Mouse (Mus musculus) heart, embryonic 16.5 days (tissue): ENCODE results near the gene Defa28. TPM values are rescaled to one million over a fixed set of nuclear protein-coding genes. Genes with fewer than 3 reads are reported as not detected.
"Not testable (repeated sequence)": the region's sequence is repeated elsewhere in the genome, so short reads cannot be mapped to it uniquely, and the experiment has no call there.

ENCODE experiments used
- ATAC-seq: fragments of 200-750 bp; cut with Nextera tagmentation; replicated peaks from 2 replicates; pipeline ENCODE4 v1.8.0; 2017; ENCODE audit warnings: moderate number of reproducible peaks; ENCODE audit not compliant: insufficient read depth, low FRiP score; ENCODE audit errors: extremely low read depth
- H3K27ac ChIP-seq: fragments of 300-500 bp; sonication (generic); 2 replicates; pipeline ENCODE4 v1.5.1; 2014; ENCODE audit warnings: mild to moderate bottlenecking, low read length, control low read depth, moderate library complexity
- H3K27me3 ChIP-seq: fragments of 300-500 bp; sonication (generic); 2 replicates; pipeline ENCODE4 v1.6.1; 2014; ENCODE audit warnings: low read length, mixed read lengths; ENCODE audit not compliant: control insufficient read depth, insufficient read depth
- H3K36me3 ChIP-seq: fragments of 300-500 bp; sonication (generic); 2 replicates; pipeline ENCODE4 v1.6.1; 2014; ENCODE audit not compliant: control insufficient read depth, insufficient read depth
- H3K4me1 ChIP-seq: fragments of 300-500 bp; sonication (generic); 2 replicates; pipeline ENCODE4 v1.6.1; 2014; ENCODE audit warnings: low read length, mixed read lengths; ENCODE audit not compliant: control insufficient read depth, insufficient read depth
- H3K4me2 ChIP-seq: fragments of 300-500 bp; sonication (generic); 2 replicates; pipeline ENCODE4 v1.6.1; 2014; ENCODE audit warnings: low read depth, mild to moderate bottlenecking, control low read depth, low read length
- H3K4me3 ChIP-seq: fragments of 300-500 bp; sonication (generic); 2 replicates; pipeline ENCODE4 v1.5.1; 2014; ENCODE audit warnings: mild to moderate bottlenecking, control low read depth, low read length
- H3K9ac ChIP-seq: fragments of 300-500 bp; sonication (generic); 2 replicates; pipeline ENCODE4 v1.6.1; 2014; ENCODE audit warnings: low read length, control low read depth
- H3K9me3 ChIP-seq: fragments of 300-500 bp; sonication (generic); replicated peaks from 2 replicates; pipeline ENCODE4 v1.6.1; 2016; ENCODE audit warnings: low read length; ENCODE audit not compliant: control insufficient read depth
- WGBS: fragments of 180-500 bp; shearing (Covaris S2); extraction: QIAGEN DNeasy Blood & Tissue Kit; methylation state at CpG from one replicate; pipeline ENCODE4 v1.1.7; 2014; 5-methylcytosine and 5-hydroxymethylcytosine counted together
- polyA plus RNA-seq: library from polyadenylated mRNA; unstranded; fragments of >200 nt; fragmentation: Nextera tagmentation; extraction: Ambion mirVana; gene quantifications from 2 replicates; pipeline ENCODE4 v1.2.1, GENCODE M21; 2015

The Defa28 gene
- polyA plus RNA-seq, result not detected in 2 replicates

DNA sequence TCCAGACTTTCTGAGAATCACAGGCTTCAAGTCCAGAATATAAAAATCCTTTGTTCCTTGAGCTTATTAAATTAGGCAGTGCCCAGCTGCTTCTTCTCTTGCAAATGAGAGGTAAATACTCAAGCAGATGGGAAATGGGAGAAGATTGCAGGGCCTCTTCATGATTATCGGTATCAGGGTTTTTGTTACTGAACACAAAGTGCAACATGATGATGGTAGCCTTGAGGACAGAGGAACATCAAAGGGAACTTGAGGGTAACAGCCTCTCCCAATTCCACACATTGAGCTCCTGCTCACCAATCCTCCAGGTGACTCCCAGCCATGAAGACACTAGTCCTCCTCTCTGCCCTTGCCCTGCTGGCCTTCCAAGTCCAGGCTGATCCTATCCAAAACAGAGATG lies at the start of gene Defa28:
Gene Defa28 (plus strand): TSS at position 301 of the 400 bp plus-strand sequence.
- H3K27ac ChIP-seq, H3K4me1 ChIP-seq, H3K27me3 ChIP-seq, H3K36me3 ChIP-seq, H3K4me2 ChIP-seq, H3K9ac ChIP-seq, H3K4me3 ChIP-seq, H3K9me3 ChIP-seq, ATAC-seq: not testable (repeated sequence)
- WGBS, result no CpG with 5 or more reads among the region's 1 CpGs

DNA sequence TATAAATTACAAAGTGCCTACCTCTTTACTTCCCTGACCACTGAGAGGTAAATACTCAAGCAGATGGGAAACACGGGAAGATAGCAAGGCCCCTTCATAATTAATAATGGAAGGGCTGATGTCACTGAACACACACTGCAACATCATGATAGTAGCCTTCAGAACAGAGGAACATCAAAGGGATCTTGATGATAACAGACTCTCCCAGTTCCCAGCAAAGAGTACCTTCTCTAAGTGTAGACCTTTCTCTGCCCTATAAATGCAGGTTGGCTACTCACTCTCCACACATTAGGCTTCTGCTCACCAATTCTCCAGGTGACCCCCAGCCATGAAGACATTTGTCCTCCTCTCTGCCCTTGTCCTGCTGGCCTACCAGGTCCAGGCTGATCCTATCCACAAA lies 17.7 kb upstream of the Defa28 start, which contains the start of gene Defa37:
Gene Defa37 (plus strand): TSS at position 301 of the 400 bp plus-strand sequence.
- no CpG with 5 or more reads among the region's 1 CpGs for WGBS
- not testable (repeated sequence) for H3K4me2 ChIP-seq, H3K4me1 ChIP-seq, H3K9me3 ChIP-seq, H3K27me3 ChIP-seq, H3K36me3 ChIP-seq, ATAC-seq, H3K27ac ChIP-seq, H3K9ac ChIP-seq, H3K4me3 ChIP-seq

GRCm38 (mm10) chr8:21594408-21594807 lies 11.6 kb downstream of the Defa28 start, which contains the start of gene Gm7861:
Gm7861 (minus strand) TSS chr8:21594508.
- not testable (repeated sequence) for H3K4me2 ChIP-seq, H3K4me3 ChIP-seq, H3K27me3 ChIP-seq, H3K27ac ChIP-seq, H3K36me3 ChIP-seq, H3K9me3 ChIP-seq, H3K4me1 ChIP-seq, H3K9ac ChIP-seq, ATAC-seq
- WGBS, result no CpG with 5 or more reads among the region's 1 CpGs

DNA sequence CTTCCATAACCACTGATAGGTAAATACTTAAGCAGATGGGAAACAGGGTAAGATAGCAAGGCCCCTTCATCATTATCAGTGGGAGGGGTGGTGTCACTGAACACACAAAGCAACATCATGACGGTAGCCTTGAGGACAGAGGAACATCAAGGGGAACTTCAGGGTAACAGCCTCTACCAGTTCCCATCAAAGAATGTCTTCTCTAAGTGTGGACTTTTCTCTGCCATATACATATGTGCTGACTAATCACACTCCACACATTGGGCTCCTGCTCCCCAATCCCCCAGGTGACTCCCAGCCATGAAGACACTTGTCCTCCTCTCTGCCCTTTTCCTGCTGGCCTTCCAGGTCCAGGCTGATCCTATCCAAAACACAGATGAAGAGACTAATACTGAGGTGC lies 35.1 kb downstream of the Defa28 start, which contains the start of gene Defa26:
Gene Defa26 (plus strand): TSS at position 301 of the 400 bp plus-strand sequence.
- WGBS, result no CpG with 5 or more reads among the region's 1 CpGs
- not testable (repeated sequence) for H3K4me1 ChIP-seq, H3K9me3 ChIP-seq, H3K4me2 ChIP-seq, ATAC-seq, H3K4me3 ChIP-seq, H3K27ac ChIP-seq, H3K36me3 ChIP-seq, H3K9ac ChIP-seq, H3K27me3 ChIP-seq

Other genes starting within 250 kb of the Defa28 start
- not detected in 2 replicates for gene Defa2, start 204.5 kb upstream of the Defa28 start, polyA plus RNA-seq
- gene Defa33, start 191.2 kb upstream of the Defa28 start, polyA plus RNA-seq, result 1.2 TPM in 1 of 2 replicates, not detected in the other
- 0.50 TPM in 1 of 2 replicates, not detected in the other for gene Defa36, start 155.6 kb upstream of the Defa28 start, polyA plus RNA-seq
- gene Gm7849, start 126.4 kb upstream of the Defa28 start, polyA plus RNA-seq, result 0.76 TPM in 1 of 2 replicates, not detected in the other
- 1.7 TPM in 1 of 2 replicates, not detected in the other for gene Defa20, start 73.7 kb upstream of the Defa28 start, polyA plus RNA-seq
- 1.0 TPM in 1 of 2 replicates, not detected in the other for gene Defa32, start 54.0 kb upstream of the Defa28 start, polyA plus RNA-seq
- not detected in 2 replicates for gene Defa37, start 17.6 kb upstream of the Defa28 start, polyA plus RNA-seq
- not detected in 2 replicates for gene Gm7861, start 11.5 kb downstream of the Defa28 start, polyA plus RNA-seq
- not detected in 2 replicates for gene Defa26, start 35.2 kb downstream of the Defa28 start, polyA plus RNA-seq
- gene Defa17, start 72.8 kb downstream of the Defa28 start, polyA plus RNA-seq, result 0.98 TPM in 1 of 2 replicates, not detected in the other
- not detected in 2 replicates for gene Defa34, start 82.8 kb downstream of the Defa28 start, polyA plus RNA-seq
- not detected in 2 replicates for gene AY761184, start 120.6 kb downstream of the Defa28 start, polyA plus RNA-seq
- 1.9 TPM in 1 of 2 replicates, not detected in the other for gene Defa24, start 151.5 kb downstream of the Defa28 start, polyA plus RNA-seq
- not detected in 2 replicates for gene Defb50, start 240.5 kb downstream of the Defa28 start, polyA plus RNA-seq